Mouse (Mus musculus): ENCODE data around the gene Sp9.

DNA sequence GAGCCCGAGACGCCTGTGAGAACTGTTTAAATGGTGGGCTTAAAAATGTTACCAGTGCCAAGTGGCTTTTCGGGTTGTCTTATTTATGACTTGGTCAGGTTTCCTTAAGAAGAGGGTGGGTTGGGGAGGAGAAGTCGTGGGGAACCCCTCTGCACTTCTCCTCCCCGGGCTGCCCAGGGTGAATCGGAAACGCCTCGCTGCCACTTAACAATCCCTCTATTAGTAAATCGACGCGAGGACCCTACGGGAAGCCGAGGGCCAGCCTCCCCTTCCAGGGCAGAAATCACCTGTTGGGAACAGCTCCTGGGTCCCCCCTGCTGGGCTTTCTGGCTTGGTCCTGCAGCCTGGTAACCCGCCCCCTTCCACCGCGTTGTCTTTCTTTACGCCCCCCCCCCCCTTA is 2.1 kb upstream of the Sp9 start:
- TF ChIP-seq CTCF (IDR thresholded peaks at IDR 0.05) (no peak), EP300 (IDR thresholded peaks at IDR 0.05) (no peak)

Data from lung, postnatal 0 days (tissue).